In genomic region chr16:45684815-45685214, GRCm38 (mm10) we compare ENCODE assay signal across 9 mouse cellular contexts. TPM values are rescaled to one million over a fixed set of nuclear protein-coding genes. Genes with fewer than 3 reads are reported as not detected.
DNase-seq lines count a peak whose midpoint lies in the region; ATAC-seq and TF ChIP-seq lines count a peak whose summit lies in the region.
"Had no signal": no experiment of that assay in that cellular context is flagged by ENCODE, and none has a peak within 500 bp of the region (broad histone marks: within the 10 kb centered on the region; RNA-seq: fewer than 3 reads in every experiment).

No protein-coding gene starts in this region.

- DNase-seq in ES-CJ7 (ENCODE audit: low read depth, low spot score): peak; percentile 21
- peak; percentile 12 for DNase-seq in c-Kit-positive CD71-positive TER-119-positive erythroid progenitor cells, embryonic 14.5 days (ENCODE audit: low spot score)
- peak; percentile 63 for DNase-seq in gastrocnemius, adult 2 months
- DNase-seq in kidney, postnatal 4 days: peak; percentile 83 to 84
- peak; percentile 40 to 78 for DNase-seq in lung, postnatal 4 days
- DNase-seq in stomach, postnatal 0 days (ENCODE audit: low spot score): peak; percentile 74

- no peaks in the 10 kb centered on the region for H3K36me3 ChIP-seq in intestine, postnatal 0 days (ENCODE audit: control insufficient read depth, insufficient read depth)
- no peaks in the 10 kb centered on the region for H3K36me3 ChIP-seq in intestine, embryonic 15.5 days
- H3K36me3 ChIP-seq in stomach, postnatal 0 days (ENCODE audit: control insufficient read depth, insufficient read depth, low read length): no peaks in the 10 kb centered on the region
- H3K36me3 ChIP-seq: neural tube, embryonic 12.5 days had no signal

- ATAC-seq in intestine, postnatal 0 days: no peak
- ATAC-seq in intestine, embryonic 15.5 days: no peak
- ATAC-seq in stomach, postnatal 0 days (ENCODE audit: low FRiP score, low TSS enrichment): no peak

- H3K4me2 ChIP-seq in intestine, postnatal 0 days (replicated peaks; ENCODE audit: low read depth): no peak overlapping the region
- no peak overlapping the region for H3K4me2 ChIP-seq in intestine, embryonic 15.5 days (replicated peaks)
- H3K4me2 ChIP-seq in stomach, postnatal 0 days (replicated peaks; ENCODE audit: low read depth): no peak overlapping the region
- H3K4me2 ChIP-seq: neural tube, embryonic 12.5 days had no signal

- H3K9ac ChIP-seq in intestine, postnatal 0 days (ENCODE audit: low read depth, low read length): no peak overlapping the region
- no peak overlapping the region for H3K9ac ChIP-seq in intestine, embryonic 15.5 days
- H3K9ac ChIP-seq in stomach, postnatal 0 days (ENCODE audit: low read length): no peak overlapping the region
- H3K9ac ChIP-seq: neural tube, embryonic 12.5 days had no signal

- 12% methylated on average over 8 of the region's 8 CpGs for WGBS in intestine, postnatal 0 days
- 13% methylated on average over 8 of the region's 8 CpGs for WGBS in intestine, embryonic 15.5 days
- WGBS in stomach, postnatal 0 days: 15% methylated on average over 8 of the region's 8 CpGs

- TF ChIP-seq CTCF in intestine, postnatal 0 days (IDR thresholded peaks at IDR 0.05; ENCODE audit: low read depth): peak; percentile 85
- peak; percentile 86 for TF ChIP-seq CTCF in gastrocnemius, adult 2 months (IDR thresholded peaks at IDR 0.05)
- peak; percentile 90 for TF ChIP-seq CTCF in stomach, postnatal 0 days (IDR thresholded peaks at IDR 0.05; ENCODE audit: low read depth)

- no peak overlapping the region for H3K27ac ChIP-seq in intestine, postnatal 0 days (ENCODE audit: low read depth, low read length)
- H3K27ac ChIP-seq in intestine, embryonic 15.5 days: no peak overlapping the region
- H3K27ac ChIP-seq in gastrocnemius, adult 2 months: no peak overlapping the region
- H3K27ac ChIP-seq in stomach, postnatal 0 days (replicated peaks): no peak overlapping the region
- H3K27ac ChIP-seq: neural tube, embryonic 12.5 days had no signal

- no peak overlapping the region for H3K4me3 ChIP-seq in intestine, postnatal 0 days (ENCODE audit: low read depth, low read length)
- H3K4me3 ChIP-seq in intestine, embryonic 15.5 days (replicated peaks): no peak overlapping the region
- no peak overlapping the region for H3K4me3 ChIP-seq in gastrocnemius, adult 2 months
- no peak overlapping the region for H3K4me3 ChIP-seq in stomach, postnatal 0 days (ENCODE audit: low read depth, low read length)
- H3K4me3 ChIP-seq: neural tube, embryonic 12.5 days had no signal

- no peaks in the 10 kb centered on the region for H3K4me1 ChIP-seq in intestine, postnatal 0 days (replicated peaks; ENCODE audit: control insufficient read depth, insufficient read depth, low read length)
- H3K4me1 ChIP-seq in intestine, embryonic 15.5 days (replicated peaks): no peaks in the 10 kb centered on the region
- H3K4me1 ChIP-seq in stomach, postnatal 0 days (replicated peaks; ENCODE audit: control insufficient read depth, insufficient read depth): no peaks in the 10 kb centered on the region
- H3K4me1 ChIP-seq: neural tube, embryonic 12.5 days had no signal

- no peaks in the 10 kb centered on the region for H3K9me3 ChIP-seq in intestine, postnatal 0 days (ENCODE audit: control insufficient read depth)
- no peaks in the 10 kb centered on the region for H3K9me3 ChIP-seq in intestine, embryonic 15.5 days
- H3K9me3 ChIP-seq in stomach, postnatal 0 days (ENCODE audit: control insufficient read depth, low read length): no peaks in the 10 kb centered on the region
- H3K9me3 ChIP-seq: neural tube, embryonic 12.5 days had no signal

- H3K27me3 ChIP-seq in intestine, postnatal 0 days (replicated peaks; ENCODE audit: control insufficient read depth, insufficient read depth, low read length): no peaks in the 10 kb centered on the region
- no peaks in the 10 kb centered on the region for H3K27me3 ChIP-seq in intestine, embryonic 15.5 days (replicated peaks)
- no peaks in the 10 kb centered on the region for H3K27me3 ChIP-seq in stomach, postnatal 0 days (ENCODE audit: control insufficient read depth, insufficient read depth, low read length)
- H3K27me3 ChIP-seq: neural tube, embryonic 12.5 days had no signal

- intact Hi-C loops in gastrocnemius, adult 2 months (cut with DNase I): loop anchor here (5.0 kb wide), 2 partner anchors 287 to 337 kb away; no protein-coding TSS in a partner anchor

- no peak for TF ChIP-seq EP300 in stomach, postnatal 0 days (optimal IDR thresholded peaks at IDR 0.05)

RNA-seq across cellular contexts. Expression of gene Tmprss7, which starts 8.6 kb away (rescaled TPM):
- 0.21 and 0.22 TPM in 2 replicates for polyA plus RNA-seq in intestine, postnatal 0 days (2015; fragmentation: Nextera tagmentation; extraction: Ambion mirVana)
- polyA plus RNA-seq in intestine, embryonic 15.5 days (2015; fragmentation: Nextera tagmentation; extraction: Ambion mirVana): 0.24 and 0.25 TPM in 2 replicates
- not detected for total RNA-seq in gastrocnemius, adult 2 months (2021)
- polyA plus RNA-seq in stomach, postnatal 0 days (2015; fragmentation: Nextera tagmentation; extraction: Ambion mirVana): 0.13 and 0.21 TPM in 2 replicates

RNA-seq across cellular contexts. Expression of gene BC016579, which starts 30.9 kb away (rescaled TPM):
- polyA plus RNA-seq in intestine, postnatal 0 days (2015; fragmentation: Nextera tagmentation; extraction: Ambion mirVana): 5.5 TPM in 2 replicates
- 3.9 and 4.2 TPM in 2 replicates for polyA plus RNA-seq in intestine, embryonic 15.5 days (2015; fragmentation: Nextera tagmentation; extraction: Ambion mirVana)
- not detected for total RNA-seq in gastrocnemius, adult 2 months (2021)
- 10.2 and 10.6 TPM in 2 replicates for polyA plus RNA-seq in stomach, postnatal 0 days (2015; fragmentation: Nextera tagmentation; extraction: Ambion mirVana)

RNA-seq across cellular contexts. Expression of gene Tagln3, which starts 39.6 kb away (rescaled TPM):
- 10.7 and 13.7 TPM in 2 replicates for polyA plus RNA-seq in intestine, postnatal 0 days (2015; fragmentation: Nextera tagmentation; extraction: Ambion mirVana)
- 28.0 and 28.1 TPM in 2 replicates for polyA plus RNA-seq in intestine, embryonic 15.5 days (2015; fragmentation: Nextera tagmentation; extraction: Ambion mirVana)
- total RNA-seq in gastrocnemius, adult 2 months (2021): 1 to 10 TPM in 1 of 2 experiments, under 1 TPM in 1; 0.26 to 1.2 TPM
- polyA plus RNA-seq in stomach, postnatal 0 days (2015; fragmentation: Nextera tagmentation; extraction: Ambion mirVana): 11.1 and 11.2 TPM in 2 replicates

RNA-seq across cellular contexts. Expression of gene Abhd10, which starts 57.9 kb away (rescaled TPM):
- polyA plus RNA-seq in intestine, postnatal 0 days (2015; fragmentation: Nextera tagmentation; extraction: Ambion mirVana): 22.4 and 24.6 TPM in 2 replicates
- polyA plus RNA-seq in intestine, embryonic 15.5 days (2015; fragmentation: Nextera tagmentation; extraction: Ambion mirVana): 33.1 and 35.1 TPM in 2 replicates
- 10 to 100 TPM; 11.4 to 13.6 TPM for total RNA-seq in gastrocnemius, adult 2 months (2021)
- 19.8 and 21.6 TPM in 2 replicates for polyA plus RNA-seq in stomach, postnatal 0 days (2015; fragmentation: Nextera tagmentation; extraction: Ambion mirVana)

Comparison
In these comparisons a context has a peak if more than half of its experiments do, and no peak if none do; other contexts are left out.
1. DNase-seq: peak in every context shown above with its lines; median percentile 84 in kidney, postnatal 4 days; 74 in stomach, postnatal 0 days; 63 in gastrocnemius, adult 2 months; 59 in lung, postnatal 4 days; 21 in ES-CJ7; 12 in c-Kit-positive CD71-positive TER-119-positive erythroid progenitor cells, embryonic 14.5 days.